Mouse (Mus musculus): ENCODE measurements around the gene Med12. TPM values are rescaled to one million over a fixed set of nuclear protein-coding genes. Genes with fewer than 3 reads are reported as not detected.

The Med12 gene
- 10 to 100 TPM; 72.2 to 98.1 TPM for polyA plus RNA-seq (2017; shearing (Covaris generic))

DNA sequence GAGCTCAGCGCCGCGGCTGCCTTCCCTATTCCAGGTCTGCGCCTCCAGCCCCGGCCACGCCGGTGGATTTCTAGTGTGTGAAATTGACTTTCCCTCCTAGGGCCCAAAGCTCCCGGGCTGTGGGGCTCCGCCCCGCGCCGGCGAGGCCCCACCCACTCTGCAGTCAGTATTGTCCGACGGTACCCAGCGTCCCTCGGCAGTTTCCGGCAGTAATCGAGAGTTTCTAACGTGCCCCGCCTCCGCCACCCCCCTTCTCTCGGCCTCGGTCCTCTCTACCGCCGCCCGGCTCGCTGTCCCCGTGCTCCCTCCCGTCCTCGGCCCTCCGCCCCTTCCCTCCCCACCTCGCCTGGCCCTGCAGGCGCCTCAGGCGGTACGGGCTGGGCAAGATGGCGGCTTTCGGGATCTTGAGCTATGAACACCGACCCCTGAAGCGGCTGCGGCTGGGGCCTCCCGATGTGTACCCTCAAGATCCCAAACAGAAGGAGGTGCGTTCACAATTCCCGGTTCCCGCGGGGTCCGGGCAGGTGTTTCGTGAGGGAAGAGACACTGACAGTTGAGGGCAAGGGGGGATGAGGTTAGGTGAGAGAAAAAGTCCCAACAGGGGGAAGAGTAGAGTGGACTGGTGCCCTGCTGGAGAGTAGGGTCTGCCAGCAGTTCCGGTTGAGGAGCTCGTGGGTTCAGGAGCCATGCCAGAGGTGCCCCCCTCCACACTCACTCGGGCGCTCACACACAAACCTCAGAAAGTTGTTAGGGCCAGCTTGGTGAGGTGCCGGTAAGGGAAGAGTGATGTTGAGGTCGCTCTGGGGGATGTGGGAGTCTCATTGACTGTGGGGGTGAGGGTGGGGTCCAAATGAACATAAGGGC lies at the start of gene Med12:
Med12 (plus strand) TSS at position 156 of the 864 bp plus-strand sequence.
- peak; percentile 93 for ATAC-seq

DNA sequence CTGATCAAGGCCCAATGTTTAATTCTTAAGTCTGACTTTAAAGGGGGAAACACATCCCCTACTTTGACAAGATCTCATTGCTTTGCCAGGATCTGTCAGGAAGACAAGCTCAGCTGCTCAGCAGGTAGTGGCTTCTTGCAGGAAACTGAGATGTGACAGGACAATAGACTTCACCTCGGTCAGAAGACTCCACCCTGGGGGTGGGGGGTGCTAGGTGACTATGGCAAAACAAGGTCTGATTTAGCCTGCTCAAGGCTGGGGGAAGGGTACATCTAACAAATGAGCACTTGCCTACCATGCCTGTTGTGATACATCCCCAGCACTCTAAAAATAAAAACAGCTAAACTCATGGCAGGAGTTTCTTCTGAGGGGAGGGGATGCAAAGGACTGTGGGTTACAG lies 28.8 kb upstream of the Med12 start:
- ATAC-seq = no peak

DNA sequence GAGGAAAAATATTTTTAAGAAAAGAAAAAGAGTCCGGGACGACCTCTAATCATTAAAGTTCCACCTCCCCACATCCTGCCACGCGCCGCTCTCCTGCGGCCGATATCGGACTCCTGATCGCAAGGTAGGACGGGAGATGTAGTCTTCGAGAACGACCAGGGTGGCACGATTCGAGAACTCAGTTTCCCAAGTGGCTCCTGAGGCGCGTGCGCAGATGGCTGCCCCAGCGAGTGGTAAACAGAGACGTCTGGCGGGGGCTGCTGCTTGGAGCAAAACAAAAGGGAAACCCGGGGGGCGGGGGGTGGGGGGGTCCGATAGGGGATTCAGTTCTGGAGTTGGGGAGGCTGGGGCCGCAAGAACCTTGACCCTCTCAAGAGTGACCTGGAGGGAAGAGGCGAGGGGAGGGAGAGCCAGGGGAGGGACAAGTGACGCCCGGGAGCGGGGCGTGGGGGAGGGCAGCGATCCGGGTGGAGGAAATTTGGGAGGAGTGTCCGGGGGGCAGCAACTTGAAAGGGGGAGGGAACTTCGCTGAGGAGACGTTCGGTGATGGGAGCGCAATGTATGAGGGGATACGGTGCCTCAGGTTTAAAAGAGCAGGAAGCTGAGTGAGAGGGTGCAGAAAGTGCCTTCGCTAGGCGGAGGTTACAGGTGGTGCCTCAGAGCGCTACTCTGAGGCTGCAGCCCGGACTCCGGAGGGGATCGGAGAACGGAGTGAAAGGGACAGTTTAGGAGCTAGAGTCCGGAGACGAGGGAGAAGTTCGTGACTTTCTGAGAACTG lies 19.7 kb upstream of the Med12 start, which contains the start of gene Foxo4:
Foxo4 (plus strand) TSS at position 577 of the 778 bp plus-strand sequence.
- ATAC-seq = peak; percentile 78

DNA sequence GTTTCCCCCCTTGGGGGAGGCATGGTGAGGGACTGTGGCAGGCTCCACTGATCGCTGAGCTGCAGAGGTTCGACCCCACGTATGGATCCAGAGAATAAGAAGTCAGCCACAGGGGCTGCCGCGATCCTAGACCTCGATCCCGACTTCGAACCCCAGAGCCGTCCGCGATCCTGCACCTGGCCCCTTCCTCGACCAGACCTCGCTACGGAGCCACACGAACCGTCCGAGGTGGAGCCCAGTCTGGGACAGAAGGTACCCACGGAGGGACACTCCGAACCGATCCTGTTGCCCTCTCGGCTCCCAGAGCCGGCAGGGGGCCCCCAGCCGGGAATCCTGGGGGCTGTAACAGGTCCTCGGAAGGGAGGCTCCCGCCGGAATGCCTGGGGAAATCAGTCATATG lies 19.1 kb upstream of the Med12 start:
- ATAC-seq = peak; percentile 16

DNA sequence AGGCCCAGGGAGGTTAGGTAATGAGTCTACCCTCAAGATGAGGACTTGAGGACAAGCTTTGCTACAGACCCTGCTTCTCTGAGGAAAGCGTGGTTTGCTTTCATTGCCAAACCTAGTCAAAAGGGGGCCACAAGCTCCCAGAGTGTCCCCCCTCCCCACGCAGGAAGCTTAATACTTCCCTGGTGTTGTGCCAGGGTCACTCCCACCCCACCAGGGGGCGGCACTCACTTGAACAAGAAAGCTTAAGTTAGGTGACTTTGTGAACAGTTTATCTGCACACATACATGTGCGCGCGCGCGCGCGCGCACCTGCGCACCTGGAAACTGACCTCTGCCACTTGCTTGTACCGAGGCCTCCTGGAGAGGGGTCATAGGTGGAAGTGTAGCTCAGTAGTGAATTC lies 17.2 kb upstream of the Med12 start:
- ATAC-seq = no peak

DNA sequence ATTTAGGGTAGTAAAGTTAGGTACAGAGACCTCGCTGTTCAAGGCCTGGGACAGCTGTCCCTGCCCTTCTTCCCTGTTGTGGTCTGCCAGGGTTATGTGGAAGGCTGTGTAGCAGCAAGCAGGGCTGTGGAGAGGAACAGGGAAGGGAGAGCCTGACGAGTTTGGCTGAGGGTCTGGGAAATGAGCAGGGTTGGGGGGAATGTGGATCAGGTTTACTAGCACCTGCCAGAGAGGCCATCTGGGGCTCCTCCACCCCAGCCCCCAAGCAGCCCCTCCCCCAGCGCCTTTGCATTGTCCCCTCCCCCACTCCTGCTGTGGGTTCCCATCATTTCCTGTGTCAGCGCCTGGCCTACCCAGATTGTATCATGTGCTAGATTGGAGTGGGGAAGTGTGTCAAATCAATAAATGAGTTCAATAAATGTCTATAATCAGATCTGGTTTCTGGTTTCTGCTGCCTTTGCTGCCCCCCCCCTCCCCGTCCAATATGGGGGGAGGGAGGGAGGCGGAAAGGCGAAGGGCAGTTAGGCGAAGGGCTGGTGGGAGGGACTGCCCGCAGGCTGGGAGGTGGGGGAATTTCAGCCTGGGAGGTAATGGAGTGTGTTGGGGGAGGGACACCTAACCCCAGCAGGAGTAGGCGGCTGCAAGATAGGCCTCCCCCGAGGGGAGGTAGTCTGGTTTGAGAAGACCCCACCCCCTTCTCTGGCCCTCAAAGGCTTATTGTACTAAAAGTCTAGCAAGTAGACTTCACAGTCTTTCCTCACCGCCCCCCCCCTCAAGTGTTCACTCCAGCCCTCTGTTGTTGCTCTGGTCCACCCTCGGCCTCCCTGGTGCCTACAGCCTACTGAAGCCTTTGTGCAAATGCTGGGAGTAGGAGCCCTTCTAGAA lies 13.1 kb upstream of the Med12 start:
- peak; percentile 26 for ATAC-seq

DNA sequence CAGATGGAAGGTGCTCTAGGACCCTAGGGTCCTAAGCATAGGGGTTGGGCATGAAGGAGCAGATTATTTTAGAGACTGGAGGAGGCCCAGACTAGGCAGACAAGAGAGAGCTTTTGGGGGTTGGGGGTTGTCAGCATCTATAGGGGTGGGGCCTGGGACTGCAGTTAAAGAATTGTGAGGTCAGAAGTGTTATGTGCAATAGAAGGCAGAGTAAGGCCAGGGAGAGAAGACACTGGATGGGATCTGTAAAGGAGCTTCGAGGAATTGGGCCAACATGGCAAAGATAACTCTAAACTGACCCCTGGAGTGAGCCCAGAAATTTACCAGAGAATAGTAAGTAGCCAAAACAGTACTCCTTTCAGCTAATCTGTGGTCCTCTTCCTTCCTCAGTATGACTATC lies 9.9 kb upstream of the Med12 start, which contains the start of gene Gm614:
Gm614 (minus strand) TSS at position 101 of the 400 bp plus-strand sequence.
- ATAC-seq = no peak

DNA sequence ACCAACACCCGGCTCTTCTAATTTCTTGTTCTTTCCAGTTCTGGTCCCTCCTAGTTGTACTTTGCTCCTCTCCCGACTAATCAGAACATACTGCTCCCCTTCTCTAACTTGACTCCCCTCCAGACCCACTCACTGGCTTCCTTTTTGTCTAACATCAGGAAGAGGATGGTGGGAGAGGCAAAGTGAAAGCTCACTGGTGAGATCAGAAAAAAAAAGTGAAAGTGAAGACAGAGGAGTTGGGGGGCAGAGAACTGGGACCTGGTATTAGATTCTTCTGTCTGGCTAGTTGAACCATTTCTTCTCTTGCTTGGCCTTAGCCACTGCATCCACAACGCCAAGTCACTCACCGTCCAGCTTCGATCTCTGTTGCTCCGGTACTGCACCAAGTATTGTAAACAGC lies 7.2 kb upstream of the Med12 start:
- ATAC-seq = no peak

DNA sequence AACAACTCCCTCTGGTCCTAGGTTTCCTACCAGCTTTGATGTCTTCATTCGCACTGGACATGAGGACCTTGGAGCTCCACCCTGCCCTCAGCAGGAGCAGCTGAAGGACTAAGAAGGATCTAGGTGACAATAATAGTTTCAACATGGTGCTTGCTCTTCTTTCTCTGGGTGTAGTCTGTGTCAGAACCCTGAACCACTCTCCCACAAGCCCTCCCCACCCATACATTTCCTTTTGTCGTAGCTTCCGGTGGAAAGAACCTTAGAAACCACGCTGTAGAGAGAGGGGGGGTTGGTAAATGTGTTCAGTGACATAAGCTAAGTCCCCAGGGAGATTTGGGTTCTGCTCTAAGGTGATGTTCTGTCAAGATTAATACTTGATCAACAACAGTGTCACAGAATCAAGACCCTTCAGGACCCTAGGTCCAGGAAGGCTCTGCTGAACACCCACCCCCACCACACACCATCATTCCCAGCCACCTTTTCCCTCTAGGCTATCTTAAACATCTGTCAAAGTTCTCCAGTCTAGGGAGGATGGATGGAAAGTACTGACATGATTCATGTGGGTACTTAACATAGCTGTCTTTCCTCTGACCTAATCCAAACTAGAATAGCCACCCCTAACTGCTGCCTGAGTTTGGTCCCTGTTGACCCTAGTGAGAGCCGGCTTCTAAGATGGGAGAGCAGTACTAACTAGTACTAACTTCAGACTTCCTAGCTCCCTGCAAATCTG lies 5.6 kb upstream of the Med12 start, which contains the start of gene Il2rg:
Il2rg (minus strand) TSS at position 231 of the 730 bp plus-strand sequence.
- ATAC-seq = peak; percentile 92

DNA sequence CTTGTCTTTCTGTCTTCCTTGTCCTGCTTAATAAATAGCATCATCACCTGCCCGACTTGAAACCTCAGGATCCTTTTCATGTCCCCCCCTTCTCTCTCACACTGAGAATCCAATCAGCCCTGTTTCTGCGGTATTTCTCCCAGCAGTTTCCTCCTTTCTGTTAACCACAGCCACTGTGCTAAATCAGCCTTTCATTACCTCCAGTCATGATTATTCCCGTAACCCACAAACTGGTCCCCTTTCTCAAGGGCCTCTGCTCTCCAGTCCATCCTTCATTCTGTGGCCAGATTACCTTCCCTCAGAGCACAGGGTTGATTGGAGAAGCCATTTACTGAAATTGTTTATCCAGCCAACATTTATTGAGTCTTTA lies 5.1 kb upstream of the Med12 start, which contains the start of gene Gm20489:
Gm20489 (minus strand) TSS at position 269 of the 370 bp plus-strand sequence.
- peak; percentile 4 for ATAC-seq

DNA sequence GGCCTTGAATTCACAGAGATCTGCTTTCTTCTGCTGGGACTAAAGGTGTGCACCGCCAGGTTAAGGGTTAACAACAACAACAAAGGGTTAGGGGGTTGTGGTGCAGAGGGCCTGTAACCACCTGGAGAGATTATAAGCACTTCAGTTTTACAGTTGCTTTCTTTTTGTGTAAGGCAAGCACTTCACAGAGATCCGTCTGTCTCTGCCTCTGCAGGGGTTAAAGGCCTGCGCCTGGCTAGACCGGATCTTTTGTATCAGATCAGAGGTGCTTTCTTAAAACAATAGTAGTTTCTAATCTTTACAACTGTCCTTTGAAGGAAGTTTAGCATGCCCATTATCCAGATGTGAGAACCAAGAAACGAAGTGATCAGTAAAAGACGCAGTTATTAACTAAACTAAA lies 420 bp upstream of the Med12 start:
- peak; percentile 33 for ATAC-seq

DNA sequence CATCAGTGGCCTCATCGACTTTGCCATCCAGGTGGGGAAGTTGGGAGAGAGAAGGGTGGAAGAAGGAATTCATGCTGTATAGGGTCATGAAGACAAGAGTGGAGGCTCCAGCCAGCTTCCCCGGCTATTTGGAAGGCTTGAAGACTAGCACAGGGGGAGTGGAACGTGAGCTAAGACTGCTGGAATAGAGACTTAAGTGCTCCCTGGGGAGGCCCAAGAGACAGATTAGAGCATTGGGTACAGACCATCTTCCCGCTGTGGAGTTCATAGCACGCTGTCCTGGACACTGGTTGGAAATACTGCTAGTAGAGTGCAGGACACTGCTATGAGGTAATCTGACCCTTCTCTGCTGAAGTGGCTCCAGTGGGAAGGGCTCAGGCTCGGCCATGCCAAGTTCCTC lies 9.0 kb downstream of the Med12 start:
- ATAC-seq = no peak

DNA sequence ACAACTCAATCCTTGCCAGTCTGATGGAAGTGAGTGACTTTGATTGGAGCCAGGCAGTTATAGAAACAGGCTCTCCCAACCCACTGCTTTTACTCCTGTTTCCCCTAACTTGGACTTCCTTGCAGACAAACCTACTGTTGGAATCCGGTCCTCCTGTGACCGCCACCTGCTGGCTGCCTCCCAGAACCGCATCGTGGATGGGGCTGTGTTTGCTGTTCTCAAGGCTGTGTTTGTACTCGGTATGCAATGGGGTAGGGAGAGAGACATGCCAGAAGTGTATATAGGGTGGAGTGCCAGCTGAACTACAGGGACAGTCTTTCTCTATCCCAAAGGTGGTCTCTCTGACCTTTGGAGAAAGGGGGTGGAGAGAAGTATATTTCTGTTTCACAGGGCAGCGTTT lies 11.7 kb downstream of the Med12 start:
- ATAC-seq = peak; percentile 75

DNA sequence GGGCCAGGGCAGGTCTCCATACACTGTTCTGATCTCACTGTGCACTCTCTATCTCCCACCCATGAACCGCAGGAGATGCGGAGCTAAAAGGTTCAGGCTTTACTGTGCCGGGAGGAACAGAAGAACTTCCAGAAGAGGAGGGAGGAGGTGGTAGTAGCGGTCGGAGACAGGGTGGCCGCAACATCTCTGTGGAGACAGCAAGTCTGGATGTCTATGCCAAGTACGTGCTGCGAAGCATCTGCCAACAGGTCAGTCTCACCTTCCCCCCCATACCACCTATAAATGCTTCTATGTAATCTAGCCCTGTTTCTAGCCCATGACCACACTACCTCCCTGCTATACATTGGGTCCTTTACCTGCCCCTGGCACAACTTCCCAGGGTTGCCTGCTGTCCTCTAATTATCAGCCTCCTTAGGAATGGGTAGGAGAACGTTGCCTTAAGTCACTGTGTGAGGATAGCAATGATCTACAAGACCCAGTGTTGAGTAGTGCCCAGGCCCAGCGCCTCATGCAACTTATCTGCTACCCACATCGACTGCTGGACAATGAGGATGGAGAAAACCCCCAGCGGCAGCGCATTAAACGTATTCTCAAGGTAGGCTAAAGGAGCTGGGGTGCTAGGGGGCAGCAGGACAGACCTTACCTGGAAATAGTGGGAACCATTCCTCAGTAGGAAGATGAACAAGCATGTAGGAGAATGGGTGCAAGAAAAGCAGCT lies 12.3 kb downstream of the Med12 start:
- ATAC-seq = no peak

DNA sequence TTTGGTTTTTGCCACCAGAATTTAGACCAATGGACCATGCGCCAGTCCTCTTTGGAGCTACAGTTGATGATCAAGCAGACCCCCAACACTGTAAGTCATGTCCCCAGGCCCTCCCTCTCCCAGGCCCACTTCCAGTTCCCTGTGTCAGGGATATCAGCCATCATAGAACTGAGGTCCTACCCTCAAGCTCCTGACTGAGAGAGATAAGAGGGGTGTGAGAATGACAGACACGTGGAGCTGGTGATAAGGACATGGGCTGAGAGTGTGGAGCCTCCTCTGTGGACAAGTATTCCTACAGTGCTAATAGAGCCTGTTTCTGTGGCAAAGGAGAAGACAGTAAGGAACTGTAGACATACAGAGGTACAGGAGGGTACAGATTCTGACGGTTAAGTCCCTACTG lies 13.7 kb downstream of the Med12 start:
- ATAC-seq = no peak

DNA sequence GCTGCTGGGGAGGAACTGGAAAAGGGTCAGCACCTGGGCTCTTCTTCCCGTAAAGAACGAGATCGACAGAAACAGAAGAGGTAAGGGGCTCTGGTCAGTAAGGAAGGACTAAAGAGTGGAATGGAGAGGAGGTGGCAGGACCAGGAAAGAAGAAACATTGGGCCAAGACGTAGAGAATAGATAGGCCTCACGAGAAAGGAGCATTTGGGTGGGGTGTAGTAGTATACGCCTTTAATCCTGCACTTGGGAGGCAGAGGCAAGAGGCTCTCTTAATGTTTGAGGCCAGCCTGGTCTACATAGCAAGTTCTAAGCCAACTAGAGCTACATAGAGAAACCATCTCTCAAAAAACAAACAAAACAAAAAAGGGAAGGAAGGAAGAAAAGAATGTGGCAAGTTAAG lies 14.6 kb downstream of the Med12 start:
- ATAC-seq = no peak

DNA sequence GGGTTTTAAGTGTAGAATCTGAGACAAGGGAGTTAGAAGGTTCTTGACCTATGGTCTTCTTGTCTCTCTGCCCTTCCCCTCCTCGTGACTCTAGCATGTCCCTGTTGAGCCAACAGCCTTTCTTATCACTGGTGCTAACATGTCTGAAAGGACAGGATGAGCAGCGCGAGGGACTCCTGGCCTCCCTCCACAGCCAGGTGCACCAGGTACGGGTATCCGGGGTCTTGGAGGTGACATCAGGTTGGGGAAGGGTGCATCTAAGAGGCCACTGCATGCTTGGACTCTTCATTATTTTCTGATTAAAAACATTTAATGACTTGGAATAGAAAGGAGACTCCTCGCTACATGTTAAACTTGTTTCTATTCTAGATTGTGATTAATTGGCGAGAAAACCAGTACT lies 15.2 kb downstream of the Med12 start:
- ATAC-seq = no peak

DNA sequence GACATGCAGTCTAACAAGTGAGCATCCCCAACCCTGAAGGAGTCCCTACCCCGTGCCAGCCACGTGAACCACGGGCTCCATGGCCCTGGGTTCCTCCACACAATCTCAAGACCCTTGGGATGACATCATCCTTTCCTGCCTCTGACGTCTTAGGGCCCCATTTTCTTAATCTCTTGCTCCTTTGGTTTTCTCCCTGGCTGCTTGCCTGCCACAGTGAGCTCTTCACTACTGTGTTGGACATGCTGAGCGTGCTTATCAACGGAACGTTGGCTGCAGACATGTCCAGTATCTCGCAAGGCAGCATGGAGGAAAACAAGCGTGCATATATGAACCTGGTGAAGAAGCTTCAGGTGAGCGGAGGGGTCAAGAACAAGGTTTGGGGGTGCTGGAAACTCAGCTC lies 16.3 kb downstream of the Med12 start:
- no peak for ATAC-seq

DNA sequence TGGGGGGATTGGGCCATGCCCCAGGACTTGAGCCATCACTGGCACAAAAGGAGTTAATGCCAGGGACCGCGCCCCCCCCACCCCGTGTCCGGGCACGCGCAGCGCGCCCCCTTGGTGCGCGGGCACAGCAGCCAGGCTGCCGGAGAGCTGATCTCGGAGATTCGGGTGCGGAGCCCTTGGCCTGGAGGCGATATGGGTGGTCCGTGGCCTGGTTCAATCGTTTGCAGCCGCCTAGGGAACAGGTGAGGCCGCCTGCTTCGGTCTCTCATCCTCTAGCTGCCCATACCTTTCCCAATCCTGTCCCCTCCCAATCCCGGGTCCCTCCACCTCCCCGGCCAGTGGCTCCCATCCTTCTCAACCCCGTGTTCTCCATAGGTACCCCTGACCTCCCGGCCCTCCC lies 25.2 kb downstream of the Med12 start, which contains the start of gene Nlgn3:
Nlgn3 (plus strand) TSS at position 114 of the 400 bp plus-strand sequence.
- no peak for ATAC-seq

DNA sequence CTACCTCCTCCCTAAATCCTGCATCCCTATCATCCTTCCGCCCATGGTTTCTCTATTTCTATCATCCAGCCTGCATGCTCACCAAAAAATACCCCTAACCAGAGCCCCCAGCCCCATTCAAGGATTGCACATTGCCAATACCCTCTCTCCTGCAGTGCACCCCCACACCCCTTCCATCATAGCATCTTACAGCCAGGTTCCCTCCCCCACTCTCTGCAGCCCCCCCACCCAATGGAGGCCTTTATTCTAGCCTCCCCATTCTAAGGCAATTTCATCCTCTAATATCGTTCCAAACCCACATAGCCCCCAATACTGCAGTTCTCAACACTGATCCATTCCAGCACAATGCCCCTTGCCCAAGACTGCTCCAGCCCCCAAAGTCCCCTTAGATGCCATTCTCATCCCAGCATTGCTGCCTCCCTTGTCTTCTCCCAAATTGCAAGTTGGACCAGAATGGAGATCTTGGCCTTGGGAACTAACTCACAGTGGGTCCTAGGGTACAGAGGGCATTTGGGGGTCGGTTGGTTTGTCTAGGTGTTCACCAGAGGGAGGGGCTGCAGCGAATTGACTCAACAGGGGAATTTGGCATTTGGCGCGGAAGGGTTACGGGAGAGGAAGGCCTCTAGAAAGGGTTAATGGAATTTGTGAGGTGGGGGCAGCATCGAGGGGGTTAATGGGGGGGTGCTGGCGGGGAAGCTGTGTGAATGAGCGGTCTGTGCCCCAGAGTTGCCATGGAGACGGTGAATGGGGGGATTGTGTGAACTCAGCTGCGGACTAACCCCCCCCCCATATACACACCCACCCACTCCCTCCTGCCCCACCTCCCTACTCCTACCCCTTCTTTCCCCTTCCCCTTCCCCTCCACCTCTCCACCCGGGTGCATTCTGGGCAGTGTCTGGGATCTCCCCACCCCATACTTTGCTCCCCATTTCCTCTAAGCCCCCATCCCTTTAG lies 25.9 kb downstream of the Med12 start:
- no peak for ATAC-seq
